In genomic region chrX:8002001-8002400, GRCm38 (mm10) we compare ENCODE assay signal across 28 mouse cellular contexts. TPM values are rescaled to one million over a fixed set of nuclear protein-coding genes. Genes with fewer than 3 reads are reported as not detected.
"Had no signal": no experiment of that assay in that cellular context is flagged by ENCODE, and none has a peak within 500 bp of the region (broad histone marks: within the 10 kb centered on the region; RNA-seq: fewer than 3 reads in every experiment).

No protein-coding gene starts in this region.

- H3K9ac ChIP-seq: kidney, embryonic 15.5 days; liver, embryonic 13.5 days; lung, embryonic 15.5 days; neural tube, embryonic 12.5 days; neural tube, embryonic 15.5 days had no signal

- H3K27me3 ChIP-seq: kidney, embryonic 15.5 days; liver, embryonic 13.5 days; lung, embryonic 15.5 days; megakaryocyte, embryonic 14.5 days; neural tube, embryonic 12.5 days; neural tube, embryonic 15.5 days had no signal

- H3K36me3 ChIP-seq: kidney, embryonic 15.5 days; liver, embryonic 13.5 days; lung, embryonic 15.5 days; neural tube, embryonic 12.5 days; neural tube, embryonic 15.5 days had no signal

- H3K9me3 ChIP-seq: kidney, embryonic 15.5 days; liver, embryonic 13.5 days; lung, embryonic 15.5 days; megakaryocyte, embryonic 14.5 days; neural tube, embryonic 12.5 days; neural tube, embryonic 15.5 days had no signal

- DNase-seq: kidney, adult 18-20 months; kidney, postnatal 25 days; layer of hippocampus, adult 9-11 months; liver, embryonic 13.5 days; lung, postnatal 10 days; lung, postnatal 36 days; midbrain, embryonic 14.5 days; right cerebral cortex, adult 18-20 months; right cerebral cortex, postnatal 14 days; right cerebral cortex, postnatal 4 days; thymus, adult 2 months; thymus, postnatal 14 days; thymus, postnatal 4 days had no signal

- H3K27ac ChIP-seq: kidney, embryonic 15.5 days; layer of hippocampus, adult 2 months; left cerebral cortex, adult 2 months; liver, embryonic 13.5 days; lung, embryonic 15.5 days; neural tube, embryonic 12.5 days; neural tube, embryonic 15.5 days; stomach, postnatal 0 days had no signal

- H3K4me1 ChIP-seq: kidney, embryonic 15.5 days; lung, embryonic 15.5 days; neural tube, embryonic 12.5 days; neural tube, embryonic 15.5 days had no signal

- H3K4me3 ChIP-seq: kidney, embryonic 15.5 days; layer of hippocampus, adult 2 months; left cerebral cortex, adult 2 months; liver, embryonic 13.5 days; lung, embryonic 15.5 days; megakaryocyte, embryonic 14.5 days; neural tube, embryonic 12.5 days; neural tube, embryonic 15.5 days had no signal

RNA-seq across cellular contexts. Expression of gene Glod5, which starts 16.3 kb away (rescaled TPM):
- polyA plus RNA-seq: kidney, embryonic 15.5 days; limb, embryonic 11.5 days; lung, embryonic 15.5 days; midbrain, embryonic 11.5 days; midbrain, embryonic 14.5 days; neural tube, embryonic 12.5 days; stomach, embryonic 14.5 days; thymus, adult 2 months had no signal

RNA-seq across cellular contexts. Expression of gene Gata1, which starts 24.1 kb away (rescaled TPM):
- total RNA-seq: layer of hippocampus, adult 2 months; layer of hippocampus, postnatal 25 days; left cerebral cortex, adult 2 months; left cerebral cortex, postnatal 10 days; left cerebral cortex, postnatal 36 days; midbrain, postnatal 0 days had no signal
- polyA plus RNA-seq: midbrain, embryonic 14.5 days; midbrain, postnatal 0 days; neural tube, embryonic 15.5 days had no signal
